Mouse (Mus musculus) layer of hippocampus, adult 9-11 months (tissue): ENCODE measurements around the gene Pcmtd2.
"Not testable (repeated sequence)": the region's sequence is repeated elsewhere in the genome, so short reads cannot be mapped to it uniquely, and the experiment has no call there.

Experiments used
- DNase-seq: peaks from one replicate; pipeline ENCODE4 v3.0.0; 2022

Pcmtd2 gene

GRCm38 (mm10) chr2:181837372-181838292 is at the start of gene Pcmtd2:
TSS of gene Pcmtd2 (plus strand) at chr2:181837854.
- DNase-seq, result peak; percentile 94

- no peak for DNase-seq
These were observed 48.3 kb upstream of the Pcmtd2 start for GRCm38 (mm10) chr2:181789396-181789795.

- DNase-seq, result not testable (repeated sequence)
These were observed 44.5 kb upstream of the Pcmtd2 start for GRCm38 (mm10) chr2:181793186-181793585.

- peak; percentile 30 for DNase-seq
These were observed 42.0 kb upstream of the Pcmtd2 start for GRCm38 (mm10) chr2:181795641-181796130.

- no peak for DNase-seq
These were observed 40.0 kb upstream of the Pcmtd2 start for GRCm38 (mm10) chr2:181797672-181798071.

- no peak for DNase-seq
These were observed 8.5 kb upstream of the Pcmtd2 start for GRCm38 (mm10) chr2:181829032-181829650.

GRCm38 (mm10) chr2:181832745-181833144 is 4.9 kb upstream of the Pcmtd2 start:
- DNase-seq, result no peak

- DNase-seq, result no peak
These were observed 633 bp downstream of the Pcmtd2 start for GRCm38 (mm10) chr2:181838293-181838680.

GRCm38 (mm10) chr2:181845709-181846394 is 8.2 kb downstream of the Pcmtd2 start:
- no peak for DNase-seq

- DNase-seq, result peak; percentile 98
These were observed 26.3 kb downstream of the Pcmtd2 start, which contains the start of gene Polr3k for GRCm38 (mm10) chr2:181863791-181864535. TSS of gene Polr3k (plus strand) at chr2:181864337.

GRCm38 (mm10) chr2:181864536-181864860 is 26.8 kb downstream of the Pcmtd2 start:
- no peak for DNase-seq

- DNase-seq, result peak; percentile 70
These were observed 29.3 kb downstream of the Pcmtd2 start for GRCm38 (mm10) chr2:181866931-181867330.

- no peak for DNase-seq
These were observed 33.4 kb downstream of the Pcmtd2 start for GRCm38 (mm10) chr2:181871039-181871438.

- DNase-seq, result no peak
These were observed 41.2 kb downstream of the Pcmtd2 start for GRCm38 (mm10) chr2:181878903-181879302.

GRCm38 (mm10) chr2:181883022-181883749 is 45.5 kb downstream of the Pcmtd2 start:
- DNase-seq, result no peak
